Mouse (Mus musculus): ENCODE measurements around the gene Nat9.

The Nat9 gene

DNA sequence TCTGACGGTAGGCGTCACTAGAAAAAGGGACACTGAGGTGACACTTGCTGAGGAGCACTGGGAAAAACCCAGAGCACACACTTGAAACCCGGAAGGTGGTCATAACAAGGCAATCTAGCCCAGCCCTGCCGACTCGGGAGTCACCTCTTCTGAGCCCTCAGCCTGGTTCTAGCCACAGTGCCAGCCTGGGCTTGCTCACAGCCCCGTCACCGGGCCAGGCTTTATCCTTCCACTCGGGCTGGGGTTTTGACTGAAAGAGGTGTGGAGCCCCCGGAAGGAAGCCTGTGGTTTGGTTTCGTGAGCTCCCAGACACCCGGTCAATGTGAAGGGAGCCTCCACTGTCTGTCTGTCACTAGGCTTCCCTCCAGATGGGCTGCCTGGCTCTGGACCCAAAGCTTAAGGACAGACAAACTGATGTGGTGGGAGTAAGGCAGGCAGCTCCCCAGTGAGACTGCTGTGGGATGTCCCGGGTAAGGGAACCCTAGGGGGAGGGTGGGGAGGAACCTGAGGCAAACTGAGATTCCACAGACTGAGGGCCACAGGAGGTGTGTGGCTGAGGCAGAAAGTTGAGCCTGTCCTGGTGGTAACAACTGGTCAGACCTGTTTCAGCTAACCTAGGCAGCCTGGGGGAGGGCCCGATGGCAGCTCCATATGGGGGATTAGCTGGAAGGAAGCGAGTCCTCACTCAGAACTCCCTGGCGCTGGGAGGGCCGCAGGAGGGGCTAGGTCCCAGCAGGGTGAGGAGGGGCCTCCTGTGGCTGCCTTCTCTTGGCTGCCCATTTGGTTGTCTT lies 13.9 kb downstream of the Nat9 start:
- no peak for DNase-seq

DNA sequence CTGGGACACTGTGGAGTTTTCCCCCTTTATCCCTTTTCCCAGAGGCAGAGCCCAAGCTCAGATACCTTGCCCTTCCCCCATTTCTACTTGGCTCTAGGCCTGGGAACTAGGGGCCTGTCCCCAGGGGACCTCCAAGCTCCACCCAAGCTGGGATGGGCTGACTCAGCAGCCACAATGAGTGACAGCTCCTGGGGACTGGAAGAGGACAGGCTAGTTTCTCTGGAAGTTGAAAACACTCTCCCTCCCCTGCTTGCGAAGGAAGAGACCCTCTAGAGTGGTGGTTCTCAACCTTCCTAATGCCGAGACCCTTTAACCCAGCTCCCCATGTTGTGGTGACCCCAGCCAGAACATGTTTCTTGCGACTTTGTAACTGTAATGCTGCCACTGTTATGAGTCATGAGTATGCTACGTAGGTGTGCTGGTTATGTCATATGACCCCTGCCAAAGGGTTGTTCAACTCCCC lies 14.8 kb downstream of the Nat9 start:
- DNase-seq, result no peak

DNA sequence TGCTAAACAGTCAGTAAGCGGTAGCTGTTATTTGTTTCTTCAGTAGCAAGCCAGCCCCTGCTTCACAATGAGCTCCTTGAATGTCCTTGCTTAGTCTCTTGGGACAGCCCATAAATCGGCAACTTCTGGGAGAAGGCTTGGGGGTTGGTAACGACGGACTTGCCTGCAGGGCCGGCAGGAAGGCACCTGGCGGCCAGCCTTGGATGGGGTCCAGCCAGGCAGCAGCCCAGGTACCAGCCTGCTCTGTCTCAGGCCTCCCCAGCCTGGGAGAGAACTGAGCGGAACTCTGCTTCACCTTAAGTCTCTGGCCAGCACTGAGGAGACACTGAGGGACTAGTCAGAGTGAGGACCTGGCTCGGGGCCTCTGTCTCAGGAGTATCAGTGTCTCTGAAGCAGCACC lies 16.5 kb downstream of the Nat9 start:
- DNase-seq, result no peak

DNA sequence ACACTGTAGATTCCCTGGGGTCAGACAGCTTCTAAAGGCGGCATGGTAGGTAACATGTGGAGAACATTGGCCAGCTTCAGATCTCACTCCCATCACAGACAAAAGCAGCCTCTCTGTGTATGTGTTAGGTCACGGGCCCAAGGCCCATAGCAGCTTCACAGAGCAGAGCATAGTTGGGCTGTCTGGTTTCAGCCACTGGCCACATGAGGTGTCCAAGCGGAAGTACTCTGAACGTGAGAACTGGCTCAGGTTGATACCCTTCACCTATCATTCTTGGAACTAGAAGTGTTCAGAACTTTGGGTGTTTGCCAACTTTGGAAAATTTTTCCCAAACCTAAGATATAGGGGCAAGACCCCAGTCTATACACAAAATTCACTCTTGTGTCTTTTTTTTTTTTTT lies 18.2 kb downstream of the Nat9 start:
- no peak for DNase-seq

DNA sequence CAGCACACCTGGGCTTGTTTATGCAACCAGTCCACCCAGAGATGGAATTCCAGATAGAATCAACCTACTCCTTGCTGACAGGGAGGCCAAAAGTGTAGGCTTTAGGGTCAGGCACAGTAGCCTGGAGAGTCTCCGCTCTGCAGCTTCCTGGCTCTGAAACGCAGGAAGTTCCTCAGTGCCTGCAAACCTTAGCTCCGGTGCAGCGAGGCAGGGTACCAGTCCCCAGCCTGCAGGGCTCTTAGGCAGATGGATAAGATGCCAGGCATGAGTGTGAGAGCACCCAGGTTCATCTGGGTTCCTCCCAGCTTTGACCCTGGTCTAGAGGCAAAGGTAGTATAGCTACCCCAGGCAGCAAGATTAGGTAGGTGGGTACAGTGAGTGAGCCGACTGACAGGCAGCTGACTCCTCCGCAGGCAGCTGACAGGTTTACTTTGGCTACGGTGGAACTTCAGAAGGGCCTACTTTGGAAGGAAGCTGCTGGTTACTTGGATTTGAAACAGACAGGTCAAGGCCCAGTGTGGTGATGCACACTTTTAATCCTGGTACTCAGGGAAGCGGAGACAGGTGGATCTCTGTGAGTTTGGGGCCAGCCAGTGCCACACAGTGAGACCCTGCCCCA lies 19.9 kb downstream of the Nat9 start:
- no peak for DNase-seq

DNA sequence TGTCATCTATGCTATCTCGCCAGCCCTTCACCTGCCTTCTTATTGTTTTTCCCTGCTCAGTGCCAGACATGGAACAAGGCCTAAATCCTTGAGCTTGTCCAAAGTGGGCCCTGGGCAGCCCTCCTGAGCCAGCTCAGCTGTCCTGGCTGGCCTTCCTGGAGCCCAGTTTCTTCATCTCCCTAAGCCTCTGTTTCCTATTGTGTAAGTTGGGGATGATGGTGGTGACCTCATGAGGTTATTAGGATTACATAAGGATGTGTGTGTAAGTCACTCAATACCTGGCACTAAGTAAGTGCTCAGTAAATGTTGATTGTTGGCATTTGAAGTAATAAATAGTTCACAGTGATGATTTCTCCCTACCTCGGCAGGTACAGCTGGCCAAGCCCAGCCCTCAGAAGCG lies 20.9 kb downstream of the Nat9 start:
- DNase-seq, result no peak

DNA sequence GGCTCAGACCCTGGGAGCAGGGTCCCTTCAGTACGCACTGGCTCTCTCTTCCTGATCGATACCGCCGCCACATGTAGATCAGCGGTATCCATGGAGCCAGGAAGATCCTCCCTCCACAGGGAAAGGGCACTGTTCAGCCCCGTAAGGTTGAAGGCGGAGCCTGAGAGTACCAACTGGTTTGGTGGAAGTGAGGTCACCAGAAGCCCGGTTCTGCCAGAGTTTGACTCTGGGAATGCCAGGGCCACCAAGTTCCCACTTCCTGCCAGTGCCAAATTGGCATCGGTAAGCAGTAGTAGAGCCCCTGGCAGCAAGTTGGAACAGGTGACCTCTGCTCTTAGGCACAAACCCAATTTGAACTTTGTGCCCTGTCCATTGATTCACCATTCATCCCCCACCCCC lies 22.7 kb downstream of the Nat9 start:
- DNase-seq, result peak; percentile 77

DNA sequence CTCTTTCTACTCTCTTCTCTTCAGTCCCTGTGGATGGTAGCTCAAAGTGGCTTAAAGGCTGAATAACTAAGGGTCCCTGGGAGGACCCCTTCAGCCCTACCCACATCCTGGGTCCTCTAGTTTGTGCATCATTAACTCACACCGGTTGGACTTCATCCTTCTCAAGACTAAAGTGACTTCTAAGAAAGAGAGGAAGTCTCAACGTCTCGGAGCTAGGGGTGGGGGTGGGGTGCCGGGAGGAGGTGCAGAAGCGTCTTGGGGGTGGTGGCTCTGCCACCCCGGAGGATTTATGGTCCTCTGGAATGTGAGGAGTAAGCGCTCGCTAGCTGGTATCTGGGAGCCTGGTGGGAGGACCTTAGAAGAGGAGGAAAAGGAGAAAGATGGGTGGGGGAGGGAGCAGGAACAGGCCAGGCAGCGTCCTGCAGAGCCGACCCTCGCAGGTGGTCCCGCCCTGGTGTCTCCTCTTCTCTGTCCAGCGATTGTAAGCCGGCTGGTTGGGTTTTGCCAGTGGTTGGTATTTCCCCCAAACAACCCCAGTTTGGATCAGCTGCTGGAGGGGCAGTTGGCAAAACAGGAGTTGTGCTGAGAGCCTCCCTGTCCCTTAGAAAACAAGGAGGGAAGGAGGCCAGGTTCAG lies 23.2 kb downstream of the Nat9 start:
- DNase-seq, result no peak

DNA sequence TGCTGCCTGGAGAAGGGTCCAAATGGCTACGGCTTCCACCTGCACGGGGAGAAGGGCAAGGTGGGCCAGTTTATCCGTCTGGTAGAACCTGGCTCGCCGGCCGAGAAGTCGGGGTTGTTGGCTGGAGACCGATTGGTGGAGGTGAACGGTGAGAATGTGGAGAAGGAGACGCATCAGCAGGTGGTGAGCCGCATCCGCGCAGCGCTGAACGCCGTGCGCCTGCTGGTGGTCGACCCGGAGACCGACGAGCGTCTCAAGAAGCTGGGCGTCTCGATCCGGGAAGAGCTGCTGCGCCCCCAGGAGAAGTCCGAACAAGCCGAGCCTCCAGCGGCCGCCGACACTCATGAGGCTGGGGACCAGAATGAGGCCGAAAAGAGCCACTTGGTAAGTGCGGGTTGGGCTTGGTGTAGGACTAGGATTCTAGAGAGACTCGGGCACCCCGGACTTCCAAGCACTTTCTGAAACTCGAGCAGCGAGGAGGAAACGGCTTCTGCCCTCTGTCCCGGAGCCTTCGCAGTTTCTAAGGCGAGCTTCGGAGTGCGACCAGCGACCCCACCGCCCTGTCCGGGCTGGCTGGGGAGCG lies 24.0 kb downstream of the Nat9 start:
- DNase-seq, result no peak

DNA sequence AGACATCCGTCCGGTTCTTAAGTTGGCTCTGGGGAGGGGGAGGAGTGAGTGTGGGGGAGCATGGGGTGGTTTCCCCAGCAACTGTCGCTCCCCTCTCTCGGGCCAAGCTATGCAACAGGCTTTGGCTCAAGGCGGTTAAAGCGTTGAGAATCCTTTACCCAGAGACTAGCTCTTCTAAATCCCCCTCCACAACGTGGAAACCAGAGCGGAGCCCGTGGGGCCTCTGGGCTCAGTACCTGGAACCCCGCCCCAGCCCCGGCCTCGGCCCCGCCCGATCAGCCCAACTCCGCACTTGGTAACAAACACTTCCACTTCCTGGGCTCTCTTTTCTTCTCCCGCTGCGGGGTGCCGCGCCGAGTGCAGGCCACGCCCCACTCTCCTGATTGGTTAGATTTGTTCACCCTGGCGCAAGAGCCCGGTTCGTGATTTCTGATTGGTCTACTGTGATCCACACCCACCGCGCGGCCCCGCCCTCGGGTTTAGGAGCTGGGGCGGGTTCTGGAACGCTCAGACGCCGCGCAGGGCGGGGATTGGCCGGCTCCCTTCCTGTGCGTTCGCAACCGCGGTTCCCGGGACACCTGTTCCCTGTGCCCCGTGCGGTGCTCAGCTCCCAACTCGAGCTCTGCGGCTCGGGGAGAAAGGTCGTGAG lies 24.7 kb downstream of the Nat9 start, which contains the start of gene Slc9a3r1:
TSS of gene Slc9a3r1 (plus strand) at position 510 of the 649 bp plus-strand sequence.
- peak; percentile 99 for DNase-seq

DNA sequence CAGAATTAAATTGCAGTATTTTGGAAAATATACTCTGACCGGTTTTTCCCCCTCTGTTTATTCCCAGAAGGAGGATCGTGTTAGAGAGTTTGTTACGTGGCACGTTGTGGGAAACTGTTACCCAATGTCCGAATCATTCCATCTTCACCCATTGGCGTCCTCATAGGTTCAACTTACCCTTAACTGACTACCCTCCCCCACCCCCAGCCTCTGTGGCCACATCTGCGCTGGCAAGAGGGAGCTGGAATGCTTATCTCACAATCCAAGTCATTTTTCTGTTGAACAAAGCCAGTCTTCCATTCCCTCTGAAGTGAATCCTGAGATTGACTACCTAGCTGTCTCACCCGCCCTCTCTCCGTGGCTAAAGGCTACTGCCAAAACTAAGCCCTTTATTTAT lies 25.5 kb downstream of the Nat9 start:
- no peak for DNase-seq

DNA sequence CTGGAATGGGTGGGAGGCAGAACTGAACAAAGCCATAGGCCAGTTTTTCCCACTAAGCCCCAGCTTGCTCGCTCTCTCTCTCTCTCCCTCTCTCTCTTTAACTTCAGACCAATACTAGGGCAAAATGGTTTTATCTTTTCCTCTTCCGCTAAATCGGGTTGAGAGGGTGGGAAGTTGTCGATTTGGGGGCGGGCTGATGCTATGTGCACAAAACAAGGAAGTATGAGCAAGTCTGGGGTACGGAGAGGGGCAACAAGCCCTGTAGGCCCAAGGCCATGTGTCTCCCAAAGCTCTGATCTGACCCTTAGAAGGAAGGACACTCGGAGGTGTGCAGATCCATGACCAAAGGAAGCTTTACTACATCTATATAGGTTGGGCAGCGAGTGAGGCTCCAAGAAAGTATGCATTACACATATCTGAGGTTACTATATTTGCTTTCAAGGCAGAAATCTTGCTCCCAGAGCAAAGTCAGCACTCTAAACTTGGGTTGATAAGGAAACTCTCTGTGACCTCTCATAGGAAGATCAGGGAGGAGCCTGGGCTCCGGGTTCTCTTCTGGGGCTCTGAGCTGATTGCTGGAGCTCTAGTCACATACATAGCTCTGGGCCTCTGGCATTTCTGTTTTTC lies 26.0 kb downstream of the Nat9 start:
- DNase-seq, result peak; percentile 41

DNA sequence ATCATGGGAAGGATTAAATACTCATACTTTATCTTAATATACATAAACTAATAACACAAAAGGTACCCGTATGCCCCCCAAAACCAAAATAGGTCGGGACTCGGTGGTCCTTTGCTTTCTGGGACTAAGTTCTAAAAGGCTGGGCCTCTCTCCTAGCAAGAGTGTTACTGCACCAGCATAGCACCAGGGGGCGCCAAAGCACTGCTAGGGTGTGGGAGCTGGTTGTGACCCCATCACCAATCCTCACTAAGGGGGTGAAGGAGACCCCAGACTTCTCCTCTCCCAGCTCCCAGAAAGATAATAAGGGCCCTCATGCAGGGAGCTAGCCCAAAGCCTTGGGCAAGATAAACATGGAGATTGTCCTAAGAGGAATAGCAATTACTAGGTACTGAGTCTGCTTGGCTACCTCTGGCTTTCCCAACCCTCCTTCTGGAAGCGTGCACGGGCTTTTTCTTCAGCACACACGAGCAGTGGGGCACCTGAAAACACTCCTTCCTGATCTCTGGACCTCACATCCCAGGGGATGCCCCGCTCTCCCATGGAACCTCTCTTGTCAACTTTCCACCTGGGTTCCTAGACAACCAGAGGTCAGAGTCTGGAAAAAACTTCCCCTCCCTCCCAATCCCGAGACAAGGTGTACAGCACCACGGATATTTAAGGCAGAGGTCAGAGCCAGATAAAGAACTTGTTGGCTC lies 26.6 kb downstream of the Nat9 start:
- peak; percentile 75 for DNase-seq

DNA sequence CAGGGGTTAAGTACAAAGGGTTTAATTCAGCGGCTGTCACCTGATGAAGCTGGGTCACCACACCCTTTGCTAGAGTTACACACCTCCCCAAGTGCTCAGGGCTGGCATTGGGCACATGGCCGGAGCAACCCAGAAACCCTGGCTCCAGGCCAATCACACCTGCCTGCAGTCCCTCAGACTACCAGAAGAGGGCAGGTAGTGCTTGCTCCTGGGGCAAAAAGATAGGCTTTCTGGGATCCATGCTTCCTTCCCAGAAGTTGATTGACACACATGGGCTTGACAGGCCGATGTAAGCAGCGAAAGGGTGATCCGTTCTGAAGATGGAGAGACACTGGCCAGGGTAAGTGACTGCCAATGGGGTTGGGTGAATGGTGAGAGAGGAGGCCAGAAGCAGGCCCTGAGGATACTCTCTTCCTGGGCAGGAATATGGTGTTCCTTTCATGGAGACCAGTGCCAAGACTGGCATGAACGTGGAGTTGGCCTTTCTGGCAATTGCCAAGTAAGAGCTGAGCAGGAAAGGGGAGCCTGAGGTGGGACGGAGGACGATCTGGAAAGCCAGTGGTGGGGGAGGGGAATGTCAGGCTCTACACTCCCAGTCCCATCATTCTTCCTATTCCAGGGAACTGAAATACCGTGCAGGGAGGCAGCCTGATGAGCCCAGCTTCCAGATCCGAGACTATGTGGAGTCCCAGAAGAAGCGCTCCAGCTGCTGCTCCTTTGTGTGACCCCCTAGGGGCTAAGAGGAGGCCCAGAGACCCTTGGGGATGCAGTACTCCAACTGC lies 27.5 kb downstream of the Nat9 start:
- DNase-seq, result peak; percentile 95

DNA sequence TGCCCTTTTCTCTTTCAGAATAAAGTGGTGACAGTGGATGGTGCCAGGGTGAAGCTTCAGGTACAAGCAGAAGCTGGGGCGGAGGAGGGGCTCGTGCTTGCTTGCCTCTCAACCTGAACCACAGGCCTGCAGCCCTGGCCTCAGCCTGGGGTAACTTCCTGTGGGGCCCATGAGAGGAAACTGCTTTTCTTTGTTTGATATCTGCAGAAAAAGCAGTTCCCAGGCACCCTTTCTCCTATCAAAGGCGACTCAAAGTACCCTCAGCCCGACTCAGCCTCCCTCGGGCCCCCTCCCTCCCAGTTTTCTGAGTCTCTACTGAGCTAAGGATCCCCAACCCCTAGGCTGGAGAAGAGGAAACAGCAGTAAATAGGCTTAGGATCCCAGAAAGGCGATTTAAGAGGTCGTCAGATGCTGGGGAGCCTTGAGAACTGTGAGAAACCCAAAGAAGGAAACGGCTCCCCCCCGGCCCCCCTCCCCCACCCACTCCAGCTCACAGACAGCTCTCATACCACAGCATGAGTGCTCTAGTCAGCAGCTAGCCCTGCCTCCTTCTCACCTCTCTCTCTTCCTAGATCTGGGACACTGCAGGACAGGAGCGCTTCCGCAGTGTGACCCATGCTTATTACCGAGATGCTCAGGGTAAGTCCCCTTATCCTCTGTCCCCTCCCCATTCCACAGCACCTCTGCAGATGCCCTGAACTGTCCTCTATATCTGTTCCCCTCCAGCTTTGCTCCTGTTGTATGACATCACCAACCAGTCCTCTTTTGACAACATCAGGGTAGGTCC lies 29.5 kb downstream of the Nat9 start:
- DNase-seq, result peak; percentile 34

DNA sequence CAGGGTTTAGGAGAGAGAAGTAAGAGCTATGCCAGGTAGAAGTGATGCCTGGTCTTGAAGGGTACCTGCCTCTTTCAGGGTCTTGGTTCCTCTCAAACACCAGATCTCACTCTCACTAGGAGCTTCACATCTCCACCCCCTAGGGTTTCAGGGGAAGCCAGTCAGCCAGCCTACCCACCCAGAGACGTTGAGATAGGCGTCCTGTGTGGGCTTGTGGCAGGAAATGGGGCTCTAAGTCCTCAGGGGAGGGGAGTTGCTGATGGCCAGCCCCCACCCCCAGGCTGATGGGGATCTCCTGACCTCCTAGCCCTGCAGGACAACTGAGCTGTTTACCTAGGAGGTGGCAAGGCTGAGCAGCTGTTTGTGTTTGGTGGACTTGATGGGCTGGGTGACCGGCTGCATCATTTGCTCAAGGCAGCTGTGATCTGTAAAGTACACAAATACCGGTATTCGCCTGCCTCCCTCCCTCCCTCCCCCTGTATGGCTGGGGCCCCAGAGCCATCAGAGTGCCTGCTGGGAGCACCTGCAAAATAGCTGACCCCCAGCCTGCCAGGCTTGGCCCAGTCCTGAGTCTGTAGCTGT lies 32.5 kb downstream of the Nat9 start:
- DNase-seq, result peak; percentile 26

DNA sequence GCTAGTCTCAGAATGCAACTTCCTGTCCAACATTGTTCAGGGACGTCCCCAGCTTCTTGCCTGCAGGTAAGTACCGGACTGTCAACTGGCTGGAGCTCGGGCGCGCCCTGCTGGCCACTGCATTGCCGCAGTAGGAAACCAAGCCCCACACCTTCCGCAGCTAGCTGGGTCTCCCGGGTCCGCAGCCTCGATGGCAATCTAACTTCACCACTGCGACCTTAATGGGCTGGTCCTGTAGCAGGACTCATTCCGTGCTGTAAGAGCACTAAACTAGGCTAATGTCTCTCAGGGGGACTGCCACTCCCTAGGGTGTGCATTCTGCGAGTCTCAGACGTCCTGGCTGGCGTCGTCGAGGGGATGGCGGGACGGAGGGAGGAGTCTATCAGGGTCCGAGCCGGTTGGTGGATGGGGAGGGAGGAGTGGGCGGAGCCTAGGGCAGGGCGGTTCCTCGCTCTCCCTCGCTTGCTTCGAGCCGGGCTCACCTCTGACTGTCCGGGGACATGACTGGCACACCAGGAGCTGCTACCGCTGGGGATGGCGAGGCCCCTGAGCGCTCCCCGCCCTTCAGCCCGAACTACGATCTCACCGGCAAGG lies 33.9 kb downstream of the Nat9 start:
- DNase-seq, result peak; percentile 84

DNA sequence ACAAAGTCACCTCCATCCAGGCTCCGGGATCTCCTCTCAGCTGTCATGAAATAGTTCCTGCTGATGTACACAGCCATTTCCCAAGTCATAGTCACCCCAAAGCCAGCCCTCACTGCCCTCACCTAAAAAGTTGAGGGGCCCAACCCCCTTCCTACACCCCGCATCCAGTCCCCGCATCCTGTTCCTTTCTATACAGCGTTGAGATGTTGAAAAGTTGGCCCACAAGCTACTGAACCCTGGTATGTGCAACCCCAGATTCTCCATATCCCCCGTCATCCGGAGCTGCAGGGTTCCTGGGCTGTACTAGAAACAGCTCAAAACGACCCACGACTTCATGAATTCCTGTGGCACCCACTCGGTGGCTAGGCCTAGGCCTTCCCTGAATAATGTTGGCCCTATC lies 34.6 kb downstream of the Nat9 start:
- DNase-seq, result no peak

DNA sequence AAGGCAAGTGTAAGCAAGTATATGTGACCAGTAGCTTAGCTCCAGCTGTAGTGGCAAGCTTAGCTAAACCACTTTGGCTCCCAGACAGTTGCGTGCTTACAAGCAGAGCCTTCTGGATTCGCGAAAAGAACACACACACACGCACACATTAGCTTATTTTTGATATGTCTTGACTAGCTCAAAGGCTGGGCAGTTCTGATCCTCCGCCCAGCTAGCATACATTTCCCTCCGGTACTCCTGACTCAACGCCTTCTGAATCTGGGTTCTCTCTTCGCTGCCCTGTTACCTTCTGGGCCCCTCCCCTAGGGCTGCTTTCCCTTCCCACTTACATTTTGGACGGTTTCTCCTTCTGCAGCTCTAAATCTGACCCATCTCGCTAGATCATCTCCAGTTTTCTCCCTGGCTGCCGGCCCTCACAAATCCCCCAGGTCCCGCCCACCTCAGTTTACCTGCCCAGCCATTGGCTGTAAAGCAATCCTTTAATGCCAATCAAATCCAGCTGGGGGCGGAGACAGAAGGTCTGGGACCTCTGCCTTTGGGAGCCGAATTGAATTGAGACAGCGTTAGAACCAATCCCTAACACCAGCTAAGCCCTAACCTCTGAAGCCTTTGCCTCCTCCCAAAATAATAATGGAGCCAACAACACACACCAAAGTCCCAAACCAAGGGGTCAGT lies 35.8 kb downstream of the Nat9 start:
- DNase-seq, result peak; percentile 87
